Mouse (Mus musculus) forebrain, embryonic 10.5 days (tissue): ENCODE measurements around the gene Gm49358. TPM values are rescaled to one million over a fixed set of nuclear protein-coding genes. Genes with fewer than 3 reads are reported as not detected.

Source experiments
- DNase-seq: peaks from one replicate; pipeline ENCODE4 v3.0.0-alpha.2; 2017; ENCODE audit warnings: low spot score; ENCODE audit errors: extremely low spot score
- H3K27ac ChIP-seq: fragments of 300-500 bp; sonication (generic); 2 replicates; pipeline ENCODE4 v1.5.1; 2016; ENCODE audit warnings: mild to moderate bottlenecking
- H3K27me3 ChIP-seq: fragments of 300-500 bp; sonication (generic); 2 replicates; pipeline ENCODE4 v1.6.1; 2016; ENCODE audit warnings: mild to moderate bottlenecking; ENCODE audit not compliant: poor library complexity, severe bottlenecking
- H3K36me3 ChIP-seq: fragments of 300-500 bp; sonication (generic); replicated peaks from 2 replicates; pipeline ENCODE4 v1.6.1; 2016; ENCODE audit warnings: mild to moderate bottlenecking, moderate library complexity
- H3K4me1 ChIP-seq: fragments of 300-500 bp; sonication (generic); 2 replicates; pipeline ENCODE4 v1.6.1; 2016
- H3K4me3 ChIP-seq: fragments of 300-500 bp; sonication (generic); 2 replicates; pipeline ENCODE4 v1.5.1; 2016; ENCODE audit warnings: mild to moderate bottlenecking, moderate library complexity
- H3K9me3 ChIP-seq: fragments of 300-500 bp; sonication (generic); 2 replicates; pipeline ENCODE4 v1.6.1; 2016; ENCODE audit warnings: mild to moderate bottlenecking, moderate library complexity
- WGBS: fragments of 180-500 bp; shearing (Covaris S2); methylation state at CpG from one replicate; pipeline ENCODE4 v1.1.7; 2016; 5-methylcytosine and 5-hydroxymethylcytosine counted together
- polyA plus RNA-seq: library from polyadenylated mRNA; unstranded; fragments of >200 nt; fragmentation: Nextera tagmentation; extraction: Ambion mirVana; gene quantifications from 2 replicates; pipeline ENCODE4 v1.2.1, GENCODE M21; 2016

The Gm49358 gene
- not detected in 2 replicates for polyA plus RNA-seq

DNA sequence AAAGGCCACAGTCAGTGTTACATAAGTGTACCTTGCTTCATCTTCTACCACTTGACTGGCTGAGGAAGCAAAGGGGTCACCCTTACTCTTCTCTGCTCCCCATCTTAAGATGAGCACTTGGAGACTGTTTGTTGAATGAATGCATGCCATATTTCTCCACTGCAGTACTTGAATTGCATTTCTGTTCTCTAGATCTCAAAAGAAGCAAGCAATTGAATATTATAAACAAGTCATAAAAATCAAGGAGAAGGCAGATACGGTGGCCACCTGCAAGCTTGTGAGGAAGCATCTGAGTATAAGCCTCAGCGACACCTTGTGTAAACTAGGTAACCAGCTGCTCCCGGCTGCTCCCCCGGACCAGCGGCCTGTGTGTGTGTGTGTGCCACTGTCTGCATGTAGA, at the start of gene Gm49358:
Gm49358 (plus strand) TSS at position 301 of the 400 bp plus-strand sequence.
- Histone ChIP-seq H3K27ac (no peak within 1 kb of the TSS), H3K4me1 (peaks cover 12% of the 10 kb centered on the region; the same call in 1 of the 2 replicates), H3K36me3 (no peaks in the 10 kb centered on the region), H3K9me3 (no peaks in the 10 kb centered on the region), H3K27me3 (no peaks in the 10 kb centered on the region), H3K4me3 (no peak within 1 kb of the TSS)
- DNase-seq: no peak
- 97% methylated on average over 5 of the region's 5 CpGs for WGBS

DNA sequence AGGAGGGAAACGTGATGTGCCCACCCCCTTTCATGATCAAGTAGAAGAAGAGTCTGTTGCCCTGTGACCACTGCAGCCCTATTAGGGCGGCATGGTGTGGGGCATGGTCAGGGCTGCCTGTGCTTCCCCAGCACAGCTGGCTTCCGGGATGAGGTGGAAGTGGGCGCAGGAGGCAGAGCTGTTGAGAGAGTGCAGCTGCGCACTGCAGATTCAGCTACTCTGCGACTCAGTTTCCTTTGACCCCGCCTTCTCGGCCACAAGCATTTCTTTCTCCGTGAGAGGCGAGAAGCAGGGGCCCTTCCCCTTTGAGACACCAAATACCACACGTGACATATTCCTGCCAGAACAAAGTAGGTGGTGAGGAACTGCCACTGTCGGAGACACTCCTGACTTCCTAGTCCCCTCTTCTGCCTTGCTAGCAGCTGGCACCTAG, 36.2 kb upstream of the Gm49358 start:
- WGBS: 6% methylated on average over 12 of the region's 12 CpGs

GRCm38 (mm10) chr10:86728176-86728575, 35.6 kb upstream of the Gm49358 start:
- Histone ChIP-seq H3K9me3 (no peaks in the 10 kb centered on the region), H3K4me3 (peak overlapping the region; percentile 42; the same call in 1 of the 2 replicates), H3K27ac (peak overlapping the region; percentile 82), H3K36me3 (no peaks in the 10 kb centered on the region), H3K27me3 (peaks cover 6% of the 10 kb centered on the region), H3K4me1 (peaks cover 22% of the 10 kb centered on the region)
- DNase-seq: no peak
- 96% methylated on average over 3 of the region's 3 CpGs for WGBS

More for the DNA sequence above, 36.2 kb upstream of the Gm49358 start:
- H3K4me3 ChIP-seq: peak overlapping the region; percentile 42
- H3K27me3 ChIP-seq: peaks cover 6% of the 10 kb centered on the region
- peak; percentile 47 for DNase-seq
- no peaks in the 10 kb centered on the region for H3K9me3 ChIP-seq
- peak overlapping the region; percentile 82 for H3K27ac ChIP-seq
- H3K36me3 ChIP-seq: no peaks in the 10 kb centered on the region
- H3K4me1 ChIP-seq: peaks cover 22% of the 10 kb centered on the region

- Histone ChIP-seq H3K36me3 (no peaks in the 10 kb centered on the region), H3K27ac (peak overlapping the region; percentile 82), H3K4me1 (peaks cover 22% of the 10 kb centered on the region), H3K27me3 (peaks cover 6% of the 10 kb centered on the region), H3K4me3 (peak overlapping the region; percentile 57), H3K9me3 (no peaks in the 10 kb centered on the region)
- DNase-seq: peak; percentile 81
- 15% methylated on average over 22 of the region's 22 CpGs for WGBS
Measured at GRCm38 (mm10) chr10:86730823-86731499, 32.8 kb upstream of the Gm49358 start.

DNA sequence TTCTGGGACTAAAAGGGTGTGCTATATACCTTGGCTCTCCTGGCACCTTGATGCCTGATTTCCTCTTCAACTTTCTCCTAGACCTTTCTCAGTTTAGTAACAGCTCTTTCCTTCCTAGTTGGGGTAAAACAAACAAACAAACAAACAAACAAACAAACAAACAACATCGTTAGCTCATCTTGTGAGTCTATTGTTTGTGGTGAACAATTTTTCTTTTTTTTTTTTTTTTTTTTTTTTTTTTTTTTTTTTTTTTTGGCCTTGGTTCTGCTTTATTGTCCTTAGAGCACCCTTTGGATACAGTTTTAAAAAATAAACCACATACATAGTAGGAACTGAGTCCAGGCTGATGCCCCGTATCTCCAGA, 32.3 kb upstream of the Gm49358 start:
- WGBS: 77% methylated on average over 2 of the region's 2 CpGs
- H3K36me3 ChIP-seq: no peaks in the 10 kb centered on the region
- peak overlapping the region; percentile 57; the same call in 1 of the 2 replicates for H3K4me3 ChIP-seq
- H3K9me3 ChIP-seq: no peaks in the 10 kb centered on the region
- peak overlapping the region; percentile 82; the same call in 1 of the 2 replicates for H3K27ac ChIP-seq
- peaks cover 22% of the 10 kb centered on the region for H3K4me1 ChIP-seq
- H3K27me3 ChIP-seq: peaks cover 6% of the 10 kb centered on the region
- no peak for DNase-seq

DNA sequence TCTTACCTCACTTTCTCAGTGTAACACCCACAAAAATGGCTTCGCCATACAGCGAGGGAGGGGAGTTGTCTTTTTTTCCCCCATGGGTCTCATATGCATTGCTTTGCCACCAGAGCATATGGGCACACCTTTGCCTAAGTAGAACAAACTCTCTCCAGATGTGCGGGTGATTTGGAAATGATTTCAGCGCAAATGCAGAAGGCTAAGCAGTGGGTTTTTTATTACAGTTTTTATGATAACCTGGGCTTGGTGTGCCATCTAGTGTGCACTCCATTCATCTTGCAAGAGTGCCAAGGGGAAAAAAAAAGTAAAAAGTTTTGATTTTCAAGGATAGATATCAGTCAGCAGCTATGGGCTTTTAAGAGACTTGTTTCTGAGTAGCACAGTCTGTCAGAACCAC, 28.7 kb upstream of the Gm49358 start:
- no peak for DNase-seq
- Histone ChIP-seq H3K4me1 (peaks cover 5% of the 10 kb centered on the region; the same call in 1 of the 2 replicates), H3K4me3 (no peak overlapping the region), H3K27me3 (peaks cover 2% of the 10 kb centered on the region), H3K27ac (no peak overlapping the region), H3K9me3 (no peaks in the 10 kb centered on the region), H3K36me3 (no peaks in the 10 kb centered on the region)
- 88% methylated on average over 4 of the region's 4 CpGs for WGBS

GRCm38 (mm10) chr10:86742918-86743317, 20.9 kb upstream of the Gm49358 start:
- no peak overlapping the region for H3K4me3 ChIP-seq
- no peaks in the 10 kb centered on the region for H3K9me3 ChIP-seq
- DNase-seq: no peak
- H3K27me3 ChIP-seq: no peaks in the 10 kb centered on the region
- no peaks in the 10 kb centered on the region for H3K36me3 ChIP-seq
- H3K27ac ChIP-seq: no peak overlapping the region
- no peaks in the 10 kb centered on the region for H3K4me1 ChIP-seq
- 86% methylated on average over 2 of the region's 2 CpGs for WGBS

DNA sequence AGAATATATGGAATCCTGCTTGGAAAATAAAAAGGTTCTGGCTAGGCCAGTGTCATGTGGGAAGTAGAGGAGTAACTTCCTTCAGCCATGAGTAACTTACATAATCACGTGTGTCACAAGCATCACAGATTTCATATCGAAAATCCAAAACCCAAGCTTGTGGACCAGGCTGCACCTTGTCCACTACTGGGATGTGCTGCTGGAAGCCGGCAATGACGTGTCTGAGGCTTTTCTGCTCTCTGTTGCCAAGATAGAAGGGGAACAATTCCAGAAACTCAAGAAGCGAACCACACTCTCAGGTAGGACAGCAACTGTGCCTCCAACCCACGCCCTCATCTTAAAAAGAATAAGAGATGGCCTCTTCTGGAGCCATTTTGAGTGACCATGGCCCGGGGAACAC, 19.5 kb upstream of the Gm49358 start:
- H3K4me3 ChIP-seq: no peak overlapping the region
- no peaks in the 10 kb centered on the region for H3K27me3 ChIP-seq
- H3K9me3 ChIP-seq: no peaks in the 10 kb centered on the region
- no peak for DNase-seq
- 93% methylated on average over 7 of the region's 7 CpGs for WGBS
- H3K4me1 ChIP-seq: no peaks in the 10 kb centered on the region
- H3K36me3 ChIP-seq: no peaks in the 10 kb centered on the region
- no peak overlapping the region for H3K27ac ChIP-seq

- peaks cover under 1% of the 10 kb centered on the region; the same call in 1 of the 2 replicates for H3K4me1 ChIP-seq
- DNase-seq: no peak
- no peaks in the 10 kb centered on the region for H3K27me3 ChIP-seq
- no peak overlapping the region for H3K4me3 ChIP-seq
- H3K9me3 ChIP-seq: no peaks in the 10 kb centered on the region
- H3K36me3 ChIP-seq: no peaks in the 10 kb centered on the region
- 88% methylated on average over 6 of the region's 6 CpGs for WGBS
- H3K27ac ChIP-seq: no peak overlapping the region
Measured at GRCm38 (mm10) chr10:86755816-86756502, 7.8 kb upstream of the Gm49358 start.

- WGBS: 87% methylated on average over 1 of the region's 1 CpGs
- Histone ChIP-seq H3K4me3 (no peak overlapping the region), H3K36me3 (no peaks in the 10 kb centered on the region), H3K27me3 (no peaks in the 10 kb centered on the region), H3K27ac (no peak overlapping the region), H3K4me1 (peaks cover 12% of the 10 kb centered on the region; the same call in 1 of the 2 replicates), H3K9me3 (no peaks in the 10 kb centered on the region)
- no peak for DNase-seq
Measured at GRCm38 (mm10) chr10:86757724-86758123, 6.0 kb upstream of the Gm49358 start.

GRCm38 (mm10) chr10:86758211-86758610, 5.6 kb upstream of the Gm49358 start:
- Histone ChIP-seq H3K36me3 (no peaks in the 10 kb centered on the region), H3K27me3 (no peaks in the 10 kb centered on the region), H3K4me1 (peaks cover 12% of the 10 kb centered on the region; the same call in 1 of the 2 replicates), H3K27ac (no peak overlapping the region), H3K9me3 (no peaks in the 10 kb centered on the region), H3K4me3 (no peak overlapping the region)
- DNase-seq: no peak
- 91% methylated on average over 6 of the region's 6 CpGs for WGBS

DNA sequence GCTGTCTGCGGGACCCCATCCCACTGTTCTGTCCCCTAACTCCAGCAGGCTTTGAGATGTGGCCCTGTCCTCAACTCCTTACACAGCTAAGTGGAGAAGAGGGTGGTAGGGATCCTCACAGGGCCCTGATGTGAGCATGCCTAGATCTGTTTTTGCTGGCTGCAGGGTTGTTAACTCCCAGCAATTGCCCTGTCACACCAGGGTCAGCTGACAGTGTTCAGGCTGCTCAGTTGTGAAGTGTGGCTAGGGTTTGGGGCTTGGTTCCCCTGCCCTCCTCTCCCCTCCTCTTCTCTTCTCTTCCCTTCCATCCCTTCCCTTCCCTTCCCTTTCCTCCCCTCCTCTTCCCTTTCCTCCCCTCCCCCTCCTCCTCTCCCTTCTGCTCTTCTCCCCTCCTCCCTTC, 2.5 kb upstream of the Gm49358 start:
- no peak for DNase-seq
- H3K4me1 ChIP-seq: peaks cover 12% of the 10 kb centered on the region; the same call in 1 of the 2 replicates
- H3K36me3 ChIP-seq: no peaks in the 10 kb centered on the region
- H3K4me3 ChIP-seq: no peak overlapping the region
- WGBS: 76% methylated on average over 1 of the region's 1 CpGs
- no peaks in the 10 kb centered on the region for H3K9me3 ChIP-seq
- H3K27me3 ChIP-seq: no peaks in the 10 kb centered on the region
- H3K27ac ChIP-seq: no peak overlapping the region
